Mouse (Mus musculus): Measurements from ENCODE around the gene Ttc8. TPM values are rescaled to one million over a fixed set of nuclear protein-coding genes. Genes with fewer than 3 reads are reported as not detected.

The Ttc8 gene
- polyA plus RNA-seq, 1 experiment = not detected

DNA sequence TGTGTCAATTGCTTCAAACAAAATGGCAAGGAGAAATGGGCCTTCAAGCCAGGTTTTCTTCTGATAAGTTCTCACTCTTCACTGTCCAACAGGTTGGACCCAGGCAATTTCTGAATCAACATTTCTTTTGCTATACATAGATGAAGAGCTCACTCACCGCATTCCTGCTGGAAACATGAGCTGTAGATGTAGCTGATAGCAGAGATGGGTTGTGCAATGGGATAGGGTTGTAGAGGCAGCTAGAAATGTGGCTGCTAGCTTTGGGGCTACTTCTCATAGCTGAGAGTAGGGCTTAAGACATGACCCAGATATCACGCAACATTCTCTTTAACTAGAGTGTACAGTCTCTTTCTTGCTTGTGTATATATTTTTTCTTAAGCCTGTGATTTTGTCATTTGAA is 84.4 kb downstream of the Ttc8 start:
- no peaks in the 10 kb centered on the region for H3K36me3 ChIP-seq (ENCODE audit: control insufficient read depth)
- H3K4me3 ChIP-seq (replicated peaks) = no peak overlapping the region
- TF ChIP-seq GATA1 (IDR thresholded peaks at IDR 0.05; ENCODE audit: low read length) = no peak
- no peak for TF ChIP-seq TAL1 (IDR thresholded peaks at IDR 0.05; ENCODE audit: low read length)
- H3K9me3 ChIP-seq (ENCODE audit: control insufficient read depth, low read length) = no peaks in the 10 kb centered on the region
- H3K27me3 ChIP-seq (ENCODE audit: control insufficient read depth) = no peaks in the 10 kb centered on the region
- H3K4me1 ChIP-seq (ENCODE audit: control insufficient read depth) = no peaks in the 10 kb centered on the region

DNA sequence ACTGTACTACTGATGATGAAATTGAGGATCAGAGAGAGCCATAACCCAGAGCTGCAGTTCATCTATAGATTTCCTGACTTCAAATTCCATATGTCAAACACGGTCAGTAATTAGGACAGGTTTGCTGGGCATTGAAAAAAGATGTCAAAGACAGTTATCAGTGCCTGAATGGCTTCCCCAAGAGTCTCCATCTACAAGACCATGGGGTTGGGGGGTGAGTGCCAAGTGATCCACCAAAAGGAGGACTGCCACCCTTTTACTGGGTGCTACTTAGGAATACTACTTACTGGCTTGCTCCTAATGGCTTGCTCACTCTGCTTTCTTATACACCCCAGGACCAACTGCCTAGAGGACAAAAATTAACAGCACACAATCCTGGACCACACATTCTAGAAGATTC is 88.4 kb downstream of the Ttc8 start:
- Histone ChIP-seq H3K36me3 (ENCODE audit: control insufficient read depth) (no peaks in the 10 kb centered on the region), H3K27me3 (ENCODE audit: control insufficient read depth) (peaks cover 5% of the 10 kb centered on the region; the same call in 1 of the 2 replicates)
- TF ChIP-seq TAL1 (IDR thresholded peaks at IDR 0.05; ENCODE audit: low read length) (no peak), GATA1 (IDR thresholded peaks at IDR 0.05; ENCODE audit: low read length) (no peak)

DNA sequence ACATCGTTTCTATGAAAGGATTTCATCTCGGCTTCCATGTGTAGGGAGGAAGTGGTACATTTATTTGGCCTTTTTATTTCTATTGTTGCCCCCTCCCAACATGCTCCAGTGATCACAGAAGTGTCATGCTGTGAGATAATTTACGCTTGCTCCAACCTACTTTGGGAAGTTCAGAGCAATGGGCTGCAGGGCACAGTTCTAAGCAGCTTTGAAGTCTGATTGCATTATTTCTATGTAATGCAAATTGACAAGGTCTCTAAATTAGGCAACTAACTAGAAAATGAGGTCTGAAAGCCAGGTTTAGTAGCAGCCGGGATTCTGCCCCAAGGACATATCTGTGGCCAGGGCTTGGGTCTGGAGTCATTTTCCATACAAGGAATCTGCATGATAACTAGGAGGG is 89.1 kb downstream of the Ttc8 start:
- no peaks in the 10 kb centered on the region for H3K4me1 ChIP-seq (ENCODE audit: control insufficient read depth)
- H3K27me3 ChIP-seq (ENCODE audit: control insufficient read depth) = peaks cover 5% of the 10 kb centered on the region; the same call in 1 of the 2 replicates
- H3K4me3 ChIP-seq (replicated peaks) = no peak overlapping the region
- no peak for TF ChIP-seq TAL1 (IDR thresholded peaks at IDR 0.05; ENCODE audit: low read length)
- no peak for TF ChIP-seq GATA1 (IDR thresholded peaks at IDR 0.05; ENCODE audit: low read length)
- no peaks in the 10 kb centered on the region for H3K36me3 ChIP-seq (ENCODE audit: control insufficient read depth)
- no peaks in the 10 kb centered on the region; the same call in 1 of the 2 replicates for H3K9me3 ChIP-seq (ENCODE audit: control insufficient read depth, low read length)

More for the DNA sequence above, 88.4 kb downstream of the Ttc8 start:
- Histone ChIP-seq H3K4me1 (ENCODE audit: control insufficient read depth) (no peaks in the 10 kb centered on the region), H3K4me3 (replicated peaks) (no peak overlapping the region), H3K9me3 (ENCODE audit: control insufficient read depth, low read length) (no peaks in the 10 kb centered on the region)

DNA sequence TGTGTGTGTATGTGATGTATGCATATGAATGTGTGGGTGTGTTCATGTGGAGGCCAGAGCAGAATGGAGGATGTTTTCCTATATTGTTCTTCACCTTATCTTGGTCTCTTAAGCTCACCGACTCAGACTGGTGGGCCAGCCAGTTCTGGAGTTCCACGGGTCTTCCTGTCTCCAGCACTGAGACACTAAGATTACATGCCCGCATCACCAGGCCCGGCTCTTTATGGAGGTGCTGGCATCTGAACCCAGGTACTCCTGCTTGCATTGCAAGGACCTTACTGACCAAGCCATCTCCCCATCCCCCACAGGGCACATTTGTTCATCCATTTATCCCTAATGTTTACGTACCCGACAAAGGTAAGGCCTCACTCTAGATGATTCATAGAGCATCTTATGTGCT is 89.7 kb downstream of the Ttc8 start:
- no peaks in the 10 kb centered on the region for H3K36me3 ChIP-seq (ENCODE audit: control insufficient read depth)
- peaks cover 5% of the 10 kb centered on the region; the same call in 1 of the 2 replicates for H3K27me3 ChIP-seq (ENCODE audit: control insufficient read depth)
- no peak for TF ChIP-seq GATA1 (IDR thresholded peaks at IDR 0.05; ENCODE audit: low read length)
- TF ChIP-seq TAL1 (IDR thresholded peaks at IDR 0.05; ENCODE audit: low read length) = no peak

DNA sequence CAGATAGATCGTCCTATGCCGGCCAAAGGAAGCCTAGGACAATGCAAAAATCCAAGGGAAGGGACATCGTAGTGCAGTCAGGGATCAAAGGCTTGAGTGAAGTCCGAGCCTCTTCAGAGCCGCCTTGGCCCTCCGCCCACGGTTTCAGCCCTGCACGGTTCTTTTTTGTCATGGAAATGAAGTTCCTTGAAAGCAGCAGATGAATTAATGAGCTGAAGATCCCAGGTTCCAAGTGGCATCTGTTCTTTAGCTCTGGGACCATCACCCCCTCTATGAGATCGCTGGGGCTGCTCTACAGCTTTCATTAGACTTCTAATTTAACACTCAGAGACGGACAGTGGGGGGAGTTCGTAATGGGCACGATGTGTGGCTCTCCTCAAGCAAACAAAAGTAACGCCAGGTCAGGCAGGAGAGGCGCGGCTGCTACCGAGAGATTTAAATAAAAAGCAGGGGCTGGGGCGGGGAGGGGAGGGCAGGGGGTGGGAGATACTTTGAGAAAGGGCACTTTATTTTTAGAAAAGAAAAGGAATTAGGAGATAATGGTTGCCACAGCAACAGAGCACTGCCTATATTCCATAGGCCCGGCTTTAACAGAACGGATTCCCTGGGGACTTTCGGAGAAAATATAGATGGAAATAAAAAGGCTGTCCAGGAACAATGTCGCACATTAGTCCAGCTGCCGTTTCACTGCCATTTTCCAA is 90.9 kb downstream of the Ttc8 start:
- TF ChIP-seq GATA1 (IDR thresholded peaks at IDR 0.05; ENCODE audit: low read length) = no peak
- no peak for TF ChIP-seq TAL1 (IDR thresholded peaks at IDR 0.05; ENCODE audit: low read length)
- Histone ChIP-seq H3K27me3 (ENCODE audit: control insufficient read depth) (peaks cover 5% of the 10 kb centered on the region; the same call in 1 of the 2 replicates), H3K36me3 (ENCODE audit: control insufficient read depth) (no peaks in the 10 kb centered on the region), H3K4me3 (replicated peaks) (no peak overlapping the region), H3K9me3 (ENCODE audit: control insufficient read depth, low read length) (no peaks in the 10 kb centered on the region; the same call in 1 of the 2 replicates), H3K4me1 (ENCODE audit: control insufficient read depth) (no peaks in the 10 kb centered on the region)

More for the DNA sequence above, 89.7 kb downstream of the Ttc8 start:
- H3K4me3 ChIP-seq (replicated peaks) = no peak overlapping the region
- no peaks in the 10 kb centered on the region; the same call in 1 of the 2 replicates for H3K9me3 ChIP-seq (ENCODE audit: control insufficient read depth, low read length)
- H3K4me1 ChIP-seq (ENCODE audit: control insufficient read depth) = no peaks in the 10 kb centered on the region

DNA sequence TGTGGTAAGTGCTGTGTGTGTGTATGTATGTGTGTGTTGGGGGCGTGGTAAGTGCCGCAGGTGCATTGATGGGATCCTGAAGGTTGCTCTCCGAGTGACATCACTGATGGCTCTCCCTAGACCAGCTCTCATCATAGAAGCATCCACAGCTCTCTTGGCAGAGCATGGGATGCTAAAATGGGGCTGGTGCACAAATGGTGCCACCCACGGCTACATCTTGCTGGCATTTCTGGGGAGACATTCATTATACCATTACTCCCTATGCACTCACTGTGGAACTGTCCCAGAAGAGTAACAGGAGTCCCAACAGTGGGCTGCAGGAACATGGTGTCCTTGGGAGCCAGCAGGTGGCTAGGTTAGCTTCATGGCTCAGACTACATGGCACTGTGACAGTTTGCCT is 95.5 kb downstream of the Ttc8 start:
- no peaks in the 10 kb centered on the region for H3K4me1 ChIP-seq (ENCODE audit: control insufficient read depth)
- H3K9me3 ChIP-seq (ENCODE audit: control insufficient read depth, low read length) = no peaks in the 10 kb centered on the region; the same call in 1 of the 2 replicates
- TF ChIP-seq GATA1 (IDR thresholded peaks at IDR 0.05; ENCODE audit: low read length) (no peak), TAL1 (IDR thresholded peaks at IDR 0.05; ENCODE audit: low read length) (no peak)
- H3K4me3 ChIP-seq (replicated peaks) = no peak overlapping the region
- no peaks in the 10 kb centered on the region for H3K36me3 ChIP-seq (ENCODE audit: control insufficient read depth)
- H3K27me3 ChIP-seq (ENCODE audit: control insufficient read depth) = peaks cover 2% of the 10 kb centered on the region; the same call in 1 of the 2 replicates

DNA sequence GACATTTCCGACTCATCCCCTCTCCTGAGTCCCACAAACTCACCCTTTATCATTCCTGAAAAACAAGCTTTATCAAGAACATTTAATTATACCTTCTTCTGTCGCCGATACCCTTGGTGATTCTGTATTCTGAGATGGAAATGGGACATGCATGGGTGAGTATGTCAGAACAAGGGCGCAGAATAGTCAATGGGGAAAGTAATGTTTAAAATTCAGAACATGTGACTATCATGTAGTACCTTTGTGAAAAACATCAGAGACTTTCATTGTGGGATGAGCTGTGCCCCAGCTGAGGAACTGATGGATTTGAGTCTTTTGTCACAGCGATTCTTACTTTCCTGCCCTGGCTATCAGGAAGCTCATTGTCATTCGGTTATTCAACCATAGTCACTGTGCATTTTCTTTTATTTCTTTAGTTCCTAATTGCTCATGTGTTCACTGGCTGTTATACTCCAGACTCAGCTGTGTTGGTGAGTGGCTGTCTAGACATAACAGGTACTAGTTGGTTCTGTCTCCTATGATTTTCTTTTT is 104.1 kb downstream of the Ttc8 start:
- Histone ChIP-seq H3K4me1 (ENCODE audit: control insufficient read depth) (no peaks in the 10 kb centered on the region), H3K4me3 (replicated peaks) (no peak overlapping the region), H3K9me3 (ENCODE audit: control insufficient read depth, low read length) (no peaks in the 10 kb centered on the region), H3K27me3 (ENCODE audit: control insufficient read depth) (no peaks in the 10 kb centered on the region), H3K36me3 (ENCODE audit: control insufficient read depth) (no peaks in the 10 kb centered on the region)
- TF ChIP-seq GATA1 (IDR thresholded peaks at IDR 0.05; ENCODE audit: low read length) (no peak), TAL1 (IDR thresholded peaks at IDR 0.05; ENCODE audit: low read length) (no peak)

DNA sequence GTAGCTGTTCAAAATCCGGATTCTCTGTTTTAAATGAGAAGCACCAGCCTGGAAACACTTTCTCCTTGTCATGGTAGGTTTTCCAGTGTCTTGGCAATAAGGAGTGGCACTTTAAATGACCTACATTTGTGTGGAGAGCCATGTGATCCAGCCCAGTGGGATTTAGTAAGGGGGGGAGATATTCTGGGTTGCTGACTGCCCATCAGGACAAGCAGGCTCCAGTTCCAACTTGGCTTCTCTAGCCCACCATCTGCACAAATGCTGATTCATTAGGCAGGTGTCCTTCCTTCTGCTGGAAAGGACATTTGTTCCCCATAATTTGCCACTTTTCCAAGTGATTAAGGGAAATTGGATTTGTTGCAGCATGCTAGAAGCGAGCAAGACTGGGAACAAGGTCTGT is 105.9 kb downstream of the Ttc8 start:
- no peaks in the 10 kb centered on the region for H3K9me3 ChIP-seq (ENCODE audit: control insufficient read depth, low read length)
- no peaks in the 10 kb centered on the region for H3K36me3 ChIP-seq (ENCODE audit: control insufficient read depth)
- TF ChIP-seq GATA1 (IDR thresholded peaks at IDR 0.05; ENCODE audit: low read length) = no peak
- TF ChIP-seq TAL1 (IDR thresholded peaks at IDR 0.05; ENCODE audit: low read length) = no peak
- no peaks in the 10 kb centered on the region for H3K4me1 ChIP-seq (ENCODE audit: control insufficient read depth)
- no peak overlapping the region for H3K4me3 ChIP-seq (replicated peaks)
- no peaks in the 10 kb centered on the region for H3K27me3 ChIP-seq (ENCODE audit: control insufficient read depth)

DNA sequence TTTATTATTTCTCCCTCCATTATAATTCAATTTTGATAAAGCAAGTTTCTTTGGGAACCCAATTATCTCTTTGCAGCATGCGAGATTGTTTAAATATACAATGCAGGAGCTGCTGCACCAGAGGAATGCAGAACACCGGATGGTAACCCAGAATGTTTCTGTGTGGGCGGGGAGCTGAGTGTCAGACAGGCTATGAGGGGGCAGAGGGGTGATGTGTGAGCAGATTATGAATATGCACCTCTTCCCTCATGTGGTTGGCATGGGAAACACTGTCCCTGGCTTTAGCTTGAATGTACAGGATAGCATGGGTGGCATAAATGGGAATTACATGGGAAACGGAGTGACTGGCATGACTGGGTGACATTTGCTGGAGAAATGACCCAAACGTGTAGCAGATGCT is 108.3 kb downstream of the Ttc8 start:
- Histone ChIP-seq H3K36me3 (ENCODE audit: control insufficient read depth) (no peaks in the 10 kb centered on the region), H3K4me3 (replicated peaks) (no peak overlapping the region), H3K27me3 (ENCODE audit: control insufficient read depth) (no peaks in the 10 kb centered on the region), H3K9me3 (ENCODE audit: control insufficient read depth, low read length) (no peaks in the 10 kb centered on the region), H3K4me1 (ENCODE audit: control insufficient read depth) (no peaks in the 10 kb centered on the region)
- TF ChIP-seq TAL1 (IDR thresholded peaks at IDR 0.05; ENCODE audit: low read length) (no peak), GATA1 (IDR thresholded peaks at IDR 0.05; ENCODE audit: low read length) (no peak)
